Mouse (Mus musculus) T-cell, adult 66 days (primary cell): ENCODE data around the gene Olfr1162. TPM values are rescaled to one million over a fixed set of nuclear protein-coding genes. Genes with fewer than 3 reads are reported as not detected.

Experiments
- total RNA-seq, 2 experiments: library from RNA; stranded (reverse); gene quantifications; 3 replicates in 1 of 2; 4 replicates in 1 of 2; pipeline ENCODE4 v1.2.4; 2023

Gene Olfr1162
- not detected for total RNA-seq

GRCm38 (mm10) chr2:88051029-88051428, at the start of gene Olfr1162:
Olfr1162 (minus strand) TSS chr2:88051129.

DNA sequence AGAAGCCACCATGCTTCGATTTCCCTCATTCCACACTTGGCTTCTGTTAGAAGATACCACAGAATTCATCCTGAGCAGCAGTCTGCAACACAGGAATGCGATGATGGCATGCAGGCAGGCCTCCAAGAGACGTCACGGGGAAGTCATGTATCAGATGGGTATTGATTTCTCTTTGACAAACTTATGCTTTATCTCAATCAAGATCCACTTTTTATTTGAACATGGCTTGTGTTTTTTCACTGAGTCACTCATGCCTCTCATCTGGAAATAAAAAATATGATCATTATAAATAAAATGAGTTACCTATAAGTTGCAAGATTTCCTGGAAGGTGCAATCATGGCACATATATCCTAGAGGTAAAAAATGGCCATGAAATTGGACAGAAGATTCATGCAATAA, 42.9 kb upstream of the Olfr1162 start, which contains the start of gene Olfr1164:
TSS of gene Olfr1164 (minus strand) at position 101 of the 400 bp plus-strand sequence.

GRCm38 (mm10) chr2:88071730-88072129, 20.8 kb upstream of the Olfr1162 start, which contains the start of gene Olfr1163:
Olfr1163 (minus strand) TSS chr2:88071830.

GRCm38 (mm10) chr2:88037599-88037998, 13.3 kb downstream of the Olfr1162 start, which contains the start of gene Olfr73:
Olfr73 (minus strand) TSS chr2:88037699.

GRCm38 (mm10) chr2:88022474-88022873, 28.5 kb downstream of the Olfr1162 start, which contains the start of gene Olfr1161:
Olfr1161 (plus strand) TSS chr2:88022774.

DNA sequence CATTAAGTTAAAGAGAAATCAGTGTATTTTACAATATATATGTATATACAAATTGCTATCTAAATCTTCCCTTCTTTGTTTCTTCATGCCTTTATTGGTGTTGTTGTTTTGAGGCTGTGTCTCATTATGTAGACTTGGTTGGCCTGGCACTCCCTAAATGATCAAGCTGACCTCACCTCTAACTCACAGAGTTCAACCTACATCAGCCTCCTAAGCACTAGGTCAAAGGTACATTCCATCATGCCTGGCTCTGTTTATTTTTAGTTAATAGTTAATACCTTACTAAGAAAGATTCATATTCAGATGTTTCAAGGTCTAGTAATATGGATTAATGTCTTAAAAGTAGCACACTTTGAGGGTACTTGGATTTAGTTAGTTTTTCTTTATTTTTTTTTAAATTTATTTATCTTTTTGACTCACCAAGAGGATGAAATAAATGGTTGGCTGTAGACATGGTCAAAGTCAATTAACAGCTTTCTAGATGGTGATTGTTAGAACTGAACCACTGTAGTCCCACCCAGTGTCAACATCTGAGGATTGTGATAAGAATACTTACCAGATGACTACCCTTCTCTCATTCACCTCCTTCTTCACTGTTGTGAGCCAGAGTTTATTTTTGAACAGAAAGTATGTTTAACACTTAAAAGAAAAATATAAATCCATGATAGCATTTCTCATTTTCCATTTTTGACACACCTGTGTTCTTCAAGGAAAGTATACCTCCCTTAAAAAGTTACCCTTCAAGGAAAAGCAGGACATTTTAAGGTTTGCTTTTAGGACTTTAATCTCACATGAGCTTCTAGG, 43.2 kb downstream of the Olfr1162 start, which contains the start of gene Olfr1160:
TSS of gene Olfr1160 (minus strand) at position 754 of the 804 bp plus-strand sequence.

Other genes with a start within 250 kb of the Olfr1162 start
- gene Olfr1145, start 241.3 kb downstream of the Olfr1162 start, total RNA-seq = not detected
- not detected for gene Olfr1148, start 220.6 kb downstream of the Olfr1162 start, total RNA-seq
- gene Olfr1150-ps1, start 207.1 kb downstream of the Olfr1162 start, total RNA-seq = not detected
- not detected for gene Olfr1151, start 195.3 kb downstream of the Olfr1162 start, total RNA-seq
- gene Olfr1152, start 184.6 kb downstream of the Olfr1162 start, total RNA-seq = not detected
- gene Olfr1153, start 156.2 kb downstream of the Olfr1162 start, total RNA-seq = not detected
- not detected for gene Olfr1154, start 146.0 kb downstream of the Olfr1162 start, total RNA-seq
- gene Olfr1155, start 106.0 kb downstream of the Olfr1162 start, total RNA-seq = not detected
- gene Olfr1156, start 98.0 kb downstream of the Olfr1162 start, total RNA-seq = not detected
- gene Olfr1157, start 82.8 kb downstream of the Olfr1162 start, total RNA-seq = not detected
- not detected for gene Olfr74, start 76.5 kb downstream of the Olfr1162 start, total RNA-seq
- gene Olfr1158, start 61.0 kb downstream of the Olfr1162 start, total RNA-seq = not detected
- gene Olfr1160, start 42.9 kb downstream of the Olfr1162 start, total RNA-seq = not detected
- not detected for gene Olfr1161, start 28.4 kb downstream of the Olfr1162 start, total RNA-seq
- gene Olfr73, start 13.4 kb downstream of the Olfr1162 start, total RNA-seq = not detected
- not detected for gene Olfr1163, start 20.7 kb upstream of the Olfr1162 start, total RNA-seq
- gene Olfr1164, start 42.8 kb upstream of the Olfr1162 start, total RNA-seq = not detected
- not detected for gene Olfr1166, start 77.1 kb upstream of the Olfr1162 start, total RNA-seq
- not detected for gene Olfr1167, start 104.1 kb upstream of the Olfr1162 start, total RNA-seq
- gene Olfr1168, start 130.8 kb upstream of the Olfr1162 start, total RNA-seq = not detected
- not detected for gene Olfr1170, start 177.2 kb upstream of the Olfr1162 start, total RNA-seq
- not detected for gene Olfr1173, start 228.7 kb upstream of the Olfr1162 start, total RNA-seq